Mouse (Mus musculus) monocyte, adult 5-6 weeks (primary cell): Measurements from ENCODE around the gene Clybl. TPM values are rescaled to one million over a fixed set of nuclear protein-coding genes. Genes with fewer than 3 reads are reported as not detected.

Source experiments
- ATAC-seq: fragments of 153-309, 156-312 bp; replicated peaks from 2 replicates; pipeline ENCODE4 v1.8.0; 2017; ENCODE audit warnings: mild to moderate bottlenecking; ENCODE audit not compliant: low TSS enrichment, insufficient number of reproducible peaks, severe bottlenecking, poor library complexity, low FRiP score
- total RNA-seq: library from RNA; stranded (forward); fragments of 200-1000, 200-491, 200-594 nt; gene quantifications from 3 replicates; pipeline ENCODE4 v1.2.3, GENCODE M21; 2017

Gene Clybl
- total RNA-seq, 1 experiment from 2014 or later, result 3.4 TPM

- no peak for ATAC-seq
Measured at GRCm38 (mm10) chr14:122336957-122337356, 155.5 kb downstream of the Clybl start.

- ATAC-seq, result no peak
Measured at GRCm38 (mm10) chr14:122338784-122339183, 157.3 kb downstream of the Clybl start.

GRCm38 (mm10) chr14:122340141-122340540 lies 158.6 kb downstream of the Clybl start:
- no peak for ATAC-seq

GRCm38 (mm10) chr14:122341591-122342360 lies 160.3 kb downstream of the Clybl start:
- no peak for ATAC-seq

DNA sequence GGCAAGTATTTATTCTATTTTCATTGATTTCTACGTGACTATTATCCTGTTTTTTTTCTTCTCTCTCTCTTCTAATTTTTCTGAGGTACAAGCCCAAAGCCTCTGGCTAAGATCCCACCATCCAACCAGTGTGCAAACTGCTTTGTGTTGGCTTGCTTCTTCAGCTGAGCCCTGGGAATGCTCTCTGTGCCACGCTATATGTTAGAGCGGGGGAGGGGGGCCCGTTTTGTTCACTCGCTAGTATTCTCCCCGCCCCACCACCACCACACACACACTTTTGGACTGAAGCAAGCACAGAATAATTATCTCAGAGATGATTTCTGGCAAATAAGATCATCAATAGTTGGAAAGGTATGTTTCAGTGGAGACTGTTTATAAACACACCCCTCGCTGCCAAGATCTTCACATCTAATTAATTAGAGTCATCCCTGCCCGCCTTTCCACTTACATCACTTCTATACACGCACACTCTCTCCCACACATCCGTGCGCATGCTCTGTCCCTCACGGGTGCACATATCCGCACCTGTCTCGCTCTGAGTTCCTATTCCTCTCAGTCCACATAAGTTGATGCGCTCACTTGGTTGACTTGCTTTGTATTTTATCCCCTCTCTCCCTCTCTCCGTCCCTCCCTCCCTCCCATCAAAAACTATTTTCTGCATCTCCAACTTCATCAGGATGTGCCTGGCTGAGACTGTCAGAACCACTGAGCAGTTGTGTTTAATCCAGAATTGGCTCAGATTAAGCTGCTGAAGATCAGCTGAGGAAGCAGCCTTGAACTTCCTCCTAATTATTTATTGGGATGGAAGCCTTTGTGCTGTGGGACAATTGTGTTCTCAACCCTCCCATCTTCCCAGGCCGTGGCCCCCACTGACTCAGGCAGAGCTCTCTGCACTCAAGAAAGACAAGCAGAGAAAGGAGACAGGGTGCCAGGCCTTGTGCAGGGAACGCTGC lies 163.0 kb downstream of the Clybl start:
- ATAC-seq, result no peak

DNA sequence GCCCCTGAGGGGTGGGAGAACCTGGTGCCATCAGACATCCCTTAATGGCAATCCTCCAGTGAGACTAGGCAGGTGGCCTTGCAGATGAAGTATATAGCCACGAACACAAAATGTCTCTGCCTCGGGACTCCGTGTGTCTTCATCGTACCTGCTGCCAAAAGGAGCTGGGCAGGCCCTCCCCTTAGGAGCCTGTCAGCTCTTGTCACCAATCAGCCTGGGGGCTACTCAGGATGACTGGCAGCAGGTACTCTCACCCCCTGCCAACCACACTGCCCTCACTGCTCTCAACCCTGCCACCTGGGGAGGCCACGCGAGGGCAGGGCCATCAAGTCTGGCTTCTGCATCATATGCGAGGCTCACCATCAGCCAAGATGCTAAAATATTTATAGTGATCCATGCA lies 166.6 kb downstream of the Clybl start:
- ATAC-seq, result no peak

GRCm38 (mm10) chr14:122349326-122349725 lies 167.8 kb downstream of the Clybl start:
- no peak for ATAC-seq

GRCm38 (mm10) chr14:122349761-122350160 lies 168.3 kb downstream of the Clybl start:
- no peak for ATAC-seq

- no peak for ATAC-seq
Measured at GRCm38 (mm10) chr14:122350766-122351165, 169.3 kb downstream of the Clybl start.

GRCm38 (mm10) chr14:122357316-122357715 lies 175.8 kb downstream of the Clybl start:
- no peak for ATAC-seq

DNA sequence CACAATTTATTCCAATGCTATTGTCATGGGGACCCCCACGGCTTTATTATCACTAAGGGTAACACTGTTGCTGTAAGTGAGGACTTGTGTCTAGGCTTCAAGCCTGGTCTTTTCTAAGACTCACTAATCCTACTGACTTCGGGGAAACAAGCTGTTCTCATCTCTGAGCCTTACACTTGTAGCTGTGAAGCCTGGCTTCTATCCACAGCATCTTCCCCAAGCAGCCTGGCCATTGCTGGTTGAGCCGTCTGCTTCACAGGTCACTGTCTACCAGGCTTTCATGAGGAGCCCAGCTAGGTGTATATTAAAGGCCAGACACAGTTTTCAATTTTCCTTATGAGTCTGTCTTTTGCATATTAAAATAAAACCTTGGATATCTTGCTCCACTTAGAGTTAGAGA lies 177.1 kb downstream of the Clybl start:
- no peak for ATAC-seq

- ATAC-seq, result no peak
Measured at GRCm38 (mm10) chr14:122359136-122359905, 177.8 kb downstream of the Clybl start.

- no peak for ATAC-seq
Measured at GRCm38 (mm10) chr14:122361807-122362206, 180.3 kb downstream of the Clybl start.

- ATAC-seq, result no peak
Measured at GRCm38 (mm10) chr14:122363156-122363555, 181.7 kb downstream of the Clybl start.

GRCm38 (mm10) chr14:122364026-122364425 lies 182.5 kb downstream of the Clybl start:
- no peak for ATAC-seq

DNA sequence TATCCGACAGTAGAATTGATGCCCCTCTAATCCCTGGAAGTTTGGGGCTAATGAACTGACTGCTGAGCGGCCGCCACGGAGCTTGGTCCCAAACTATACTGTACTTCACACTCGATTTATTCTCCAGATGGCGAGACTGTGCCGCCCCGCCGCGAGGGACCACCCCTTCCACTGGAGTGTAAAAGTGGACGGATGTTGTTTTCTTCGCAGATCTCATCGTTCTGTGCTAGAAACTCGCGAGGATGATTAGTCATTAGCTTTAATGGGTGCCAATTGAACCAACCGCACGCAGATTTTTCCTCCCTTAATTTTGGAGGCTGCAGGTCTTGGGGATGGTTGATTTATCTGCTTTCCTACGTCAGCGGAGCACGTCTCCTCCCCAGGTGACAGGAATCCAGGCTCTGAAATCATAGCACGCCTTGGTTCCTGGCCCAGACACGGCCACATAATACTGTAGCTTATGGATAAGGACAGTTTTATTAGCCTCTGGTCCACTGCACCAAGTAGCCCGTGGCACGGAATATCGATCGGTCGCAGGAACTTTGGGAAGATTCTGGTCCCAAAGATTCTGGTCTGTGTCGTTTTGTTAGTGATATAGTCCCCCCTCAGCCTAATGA lies 185.9 kb downstream of the Clybl start:
- ATAC-seq, result no peak

- ATAC-seq, result no peak
Measured at GRCm38 (mm10) chr14:122367882-122368418, 186.4 kb downstream of the Clybl start.

- ATAC-seq, result no peak
Measured at GRCm38 (mm10) chr14:122368501-122368900, 187.0 kb downstream of the Clybl start.
